Mouse (Mus musculus): Measurements from ENCODE around the gene Rps28.

The Rps28 gene

DNA sequence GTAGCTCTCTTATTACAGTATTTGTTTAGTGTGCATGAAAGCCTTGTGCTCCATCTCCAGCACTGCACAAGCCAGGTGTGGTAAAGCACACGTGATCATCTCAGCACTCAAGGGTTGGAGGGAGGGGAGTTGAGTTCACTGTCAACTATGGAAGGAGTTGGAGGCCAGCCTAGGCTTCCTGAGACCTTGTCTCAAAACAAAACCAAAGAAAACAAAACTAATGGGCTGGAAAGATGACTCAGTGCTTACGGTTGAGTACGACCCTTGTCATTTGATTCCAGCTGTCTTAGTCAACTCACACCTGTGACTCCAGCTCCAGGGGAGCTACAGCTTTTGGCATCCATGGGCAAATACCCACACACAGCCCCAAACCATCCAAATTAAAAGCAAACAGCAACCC is 11.9 kb downstream of the Rps28 start:
- no peak for DNase-seq (ENCODE audit: low read depth, low spot score)

DNA sequence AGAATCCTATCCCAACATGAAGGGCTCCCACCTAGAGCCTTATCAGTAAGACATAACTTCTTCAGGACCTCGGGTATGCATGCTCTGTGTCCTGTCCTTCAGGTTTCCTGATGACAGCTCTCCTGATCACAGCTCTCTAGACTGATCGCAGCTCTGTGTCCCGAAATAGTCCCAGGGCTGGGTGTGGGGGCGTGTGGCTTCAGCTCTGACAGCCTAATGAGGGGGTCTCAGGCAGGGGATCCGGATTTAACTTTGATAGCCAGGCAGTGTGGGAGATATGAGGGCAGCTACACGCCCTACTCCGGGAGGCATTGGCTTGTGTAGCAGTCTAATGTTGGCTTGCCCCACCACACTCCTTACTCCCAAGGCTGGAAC is 13.2 kb downstream of the Rps28 start:
- no peak for DNase-seq (ENCODE audit: low read depth, low spot score)

DNA sequence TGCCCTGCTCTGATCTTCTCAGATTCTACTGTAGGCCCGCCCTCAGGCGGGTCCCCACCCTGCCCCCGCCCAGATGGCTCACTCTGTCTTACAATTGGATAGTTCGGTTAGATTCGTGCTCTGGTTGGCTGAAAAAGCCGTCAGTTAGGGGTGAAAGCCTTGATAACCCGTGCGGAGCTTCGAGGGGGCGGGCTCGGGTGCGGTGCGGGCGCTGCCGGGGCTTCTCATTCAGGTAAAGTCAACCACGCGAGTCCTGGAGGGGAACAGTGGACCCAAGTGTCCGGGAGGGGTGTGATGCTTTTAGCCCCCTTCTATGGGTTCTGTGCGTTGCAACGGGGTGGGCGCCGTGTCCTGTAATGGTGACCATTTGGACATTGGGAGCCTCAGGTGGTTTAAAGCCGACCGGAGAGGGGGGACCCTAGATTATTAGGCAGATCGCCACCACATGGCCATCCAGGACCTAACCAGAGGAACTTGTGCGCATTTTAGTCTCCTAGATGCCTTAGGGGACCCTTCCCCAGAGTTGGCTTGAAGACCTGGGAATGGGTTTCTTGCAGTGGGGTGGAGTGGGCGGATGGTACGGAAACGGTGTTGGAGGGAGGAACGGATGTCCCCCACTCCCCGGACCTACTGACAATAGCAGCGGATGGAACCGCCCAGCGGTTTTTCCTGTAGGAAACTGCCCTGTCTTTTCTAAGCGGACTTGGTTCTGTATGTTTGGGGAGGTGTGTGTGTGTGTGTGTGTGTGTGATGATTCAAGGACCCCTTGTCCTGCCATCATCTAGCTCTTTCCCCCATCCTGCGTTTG is 13.8 kb downstream of the Rps28 start, which contains the start of gene Kank3:
Kank3 (plus strand) TSS at position 186 of the 808 bp plus-strand sequence.
- peak; percentile 95 for DNase-seq (ENCODE audit: low read depth, low spot score)

DNA sequence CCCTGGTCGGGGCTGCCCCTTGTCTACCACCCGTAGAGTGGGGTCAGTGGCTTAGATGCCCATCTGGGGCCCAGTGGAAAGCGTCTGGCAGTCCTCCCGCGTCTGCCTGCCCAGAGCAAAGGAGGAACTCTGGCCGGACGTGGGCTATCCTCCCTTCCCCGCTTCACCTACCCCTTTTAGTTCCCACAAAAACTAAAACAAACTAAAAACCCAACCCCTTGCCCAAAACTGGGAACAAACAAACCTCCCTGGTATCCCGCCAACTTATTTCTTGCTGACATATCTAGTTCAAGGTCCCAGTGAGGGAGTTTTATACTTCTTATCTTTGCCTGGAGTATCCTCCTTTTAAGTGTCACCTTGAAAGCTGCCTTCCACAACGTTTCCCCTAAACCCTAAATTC is 16.2 kb downstream of the Rps28 start:
- no peak for DNase-seq (ENCODE audit: low read depth, low spot score)

DNA sequence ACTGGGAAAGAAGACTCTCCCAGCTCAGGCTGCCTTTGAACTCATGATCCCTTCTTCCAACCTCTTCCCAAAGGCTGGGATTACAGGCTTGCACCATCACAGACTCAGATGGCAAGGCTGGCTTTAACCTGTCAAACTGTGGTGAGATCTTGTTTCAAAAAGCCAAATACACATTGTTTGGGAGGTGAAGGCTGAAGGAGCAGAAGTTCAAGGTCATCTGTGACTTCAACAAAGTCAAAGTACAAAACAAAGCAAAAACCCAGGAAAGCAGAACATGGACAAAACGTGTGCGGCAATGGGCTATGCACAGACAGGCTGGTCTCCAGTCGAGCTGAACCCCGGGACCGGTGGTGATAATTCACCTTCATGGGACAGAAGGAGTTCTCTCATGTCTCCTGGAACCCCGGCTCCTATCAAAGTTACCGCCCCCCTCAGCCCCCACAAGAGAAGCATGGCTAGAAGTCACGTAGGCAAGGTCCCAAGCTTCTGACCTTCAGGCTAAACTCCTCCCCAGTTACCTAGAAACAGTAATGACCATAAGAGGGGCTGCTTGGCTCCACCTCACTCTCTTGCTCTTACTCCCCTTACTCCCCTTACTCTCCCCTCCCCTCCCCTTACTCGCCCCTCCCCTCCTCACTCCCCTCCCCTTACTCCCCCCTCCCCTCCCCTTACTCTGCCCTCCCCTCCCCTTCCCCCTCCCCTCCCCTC is 17.0 kb downstream of the Rps28 start:
- no peak for DNase-seq (ENCODE audit: low read depth, low spot score)

DNA sequence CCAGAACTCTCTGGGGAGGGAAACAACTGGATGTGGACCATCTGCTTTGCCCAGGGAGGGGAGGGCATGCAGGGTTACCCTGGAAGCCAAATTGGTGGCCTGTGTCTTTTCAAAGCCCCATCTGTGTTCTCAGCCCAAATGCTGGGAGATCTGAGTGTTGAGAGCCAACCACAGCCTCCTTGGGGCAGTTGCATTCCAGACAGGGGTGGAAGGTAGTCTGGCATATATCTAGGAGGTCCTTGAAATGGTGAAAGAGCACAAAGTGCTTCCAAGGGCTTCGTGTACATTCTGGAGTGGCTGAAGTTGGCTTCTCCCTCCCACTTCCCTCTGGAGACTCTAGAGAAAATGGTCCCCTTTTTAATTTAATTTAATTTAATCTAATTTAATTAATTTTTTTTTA is 19.6 kb downstream of the Rps28 start:
- no peak for DNase-seq (ENCODE audit: low read depth, low spot score)

DNA sequence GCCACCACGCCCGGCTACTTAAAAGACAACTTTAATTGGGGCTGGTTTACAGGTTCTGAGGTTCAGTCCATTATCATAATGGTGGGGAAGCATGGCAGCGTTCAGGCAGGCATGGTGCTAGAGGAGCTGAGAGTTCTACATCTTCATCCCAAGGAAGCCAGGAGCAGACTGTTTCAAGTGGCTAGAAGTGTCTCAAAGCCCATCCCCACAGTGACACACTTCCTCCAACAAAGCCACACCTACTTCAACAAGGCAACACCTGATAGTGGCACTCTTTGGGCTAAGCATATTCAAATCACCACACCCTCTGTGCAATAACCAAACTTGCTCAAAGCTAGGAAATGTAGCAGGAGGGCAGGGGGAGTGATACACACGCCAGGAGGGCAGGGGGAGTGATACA is 20.2 kb downstream of the Rps28 start:
- DNase-seq (ENCODE audit: low read depth, low spot score): no peak

DNA sequence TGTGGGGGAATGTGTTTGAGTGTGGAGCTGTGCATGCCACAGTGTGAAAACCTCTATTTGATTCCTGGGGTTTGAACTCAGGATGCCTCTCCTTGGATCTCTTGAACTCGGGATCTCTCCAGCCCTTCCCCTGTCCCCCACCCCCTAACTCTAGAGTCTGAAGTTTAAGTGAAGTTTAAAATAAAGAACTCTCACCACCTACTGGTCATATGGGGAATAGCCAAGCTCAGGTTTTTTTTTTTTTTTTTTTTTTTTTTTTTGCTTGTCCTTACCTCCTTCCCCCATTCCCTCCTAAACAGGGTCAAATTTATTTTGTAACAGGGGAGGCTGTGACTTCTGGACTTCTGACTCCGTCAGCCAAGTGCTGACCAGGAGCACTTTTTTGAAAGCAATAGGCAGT is 22.1 kb downstream of the Rps28 start:
- no peak for DNase-seq (ENCODE audit: low read depth, low spot score)

DNA sequence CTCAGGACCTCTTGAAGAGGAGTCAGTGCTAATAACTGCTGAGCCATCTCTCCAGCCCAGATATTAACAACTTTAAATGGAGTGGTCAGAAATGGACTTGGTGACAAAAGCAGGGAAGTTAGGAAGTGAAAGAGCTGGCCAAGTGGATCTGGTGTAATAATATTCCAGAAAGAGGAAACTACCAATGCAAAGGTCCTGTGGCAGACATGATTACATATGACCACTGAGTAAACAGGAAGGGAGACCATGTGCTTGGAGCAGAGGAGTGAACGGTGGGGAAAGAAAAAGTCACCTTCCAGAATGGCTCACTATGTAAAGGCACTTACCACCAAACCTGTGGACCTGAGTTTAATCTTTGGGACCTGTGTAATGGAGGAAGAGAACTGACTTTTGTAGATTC is 25.1 kb downstream of the Rps28 start:
- no peak for DNase-seq (ENCODE audit: low read depth, low spot score)

DNA sequence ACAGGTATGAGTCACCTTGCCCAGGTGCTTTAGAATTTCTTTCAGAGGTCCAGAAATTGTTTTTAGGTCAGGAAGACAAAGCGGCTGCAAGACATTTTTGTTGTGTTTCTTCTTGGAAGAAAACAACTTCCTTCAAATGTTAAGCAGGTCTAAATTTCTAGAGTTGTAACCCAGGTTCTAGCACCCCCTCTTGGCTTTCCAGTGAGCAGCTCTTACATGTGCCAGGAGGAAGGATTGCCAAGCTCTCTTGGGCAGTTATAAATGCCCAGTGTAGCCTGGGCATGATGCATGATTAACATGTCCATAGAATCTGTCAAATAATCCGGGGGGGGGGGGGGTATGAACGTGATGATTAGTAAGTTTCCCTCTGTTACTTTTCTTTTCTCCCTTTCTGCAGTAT is 26.1 kb downstream of the Rps28 start:
- DNase-seq (ENCODE audit: low read depth, low spot score): no peak

DNA sequence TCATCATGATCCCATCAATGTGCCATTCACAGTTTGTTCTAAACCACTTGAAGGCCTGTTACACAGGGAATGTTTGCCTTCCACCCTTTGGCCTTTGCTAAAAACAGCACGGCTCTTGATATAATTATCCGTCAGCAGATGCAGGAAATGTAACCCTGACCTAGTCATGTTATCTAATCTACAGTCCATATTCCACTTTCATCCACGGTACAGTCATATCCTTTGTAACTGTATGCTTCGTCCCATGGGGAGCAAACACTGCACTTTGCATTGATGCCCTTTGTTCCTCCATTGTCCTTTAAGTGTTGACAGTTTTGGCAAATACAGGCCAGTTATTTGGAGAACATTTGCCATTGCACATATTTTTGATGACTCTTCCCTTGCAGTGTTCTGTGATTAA is 35.6 kb downstream of the Rps28 start:
- DNase-seq (ENCODE audit: low read depth, low spot score): no peak

DNA sequence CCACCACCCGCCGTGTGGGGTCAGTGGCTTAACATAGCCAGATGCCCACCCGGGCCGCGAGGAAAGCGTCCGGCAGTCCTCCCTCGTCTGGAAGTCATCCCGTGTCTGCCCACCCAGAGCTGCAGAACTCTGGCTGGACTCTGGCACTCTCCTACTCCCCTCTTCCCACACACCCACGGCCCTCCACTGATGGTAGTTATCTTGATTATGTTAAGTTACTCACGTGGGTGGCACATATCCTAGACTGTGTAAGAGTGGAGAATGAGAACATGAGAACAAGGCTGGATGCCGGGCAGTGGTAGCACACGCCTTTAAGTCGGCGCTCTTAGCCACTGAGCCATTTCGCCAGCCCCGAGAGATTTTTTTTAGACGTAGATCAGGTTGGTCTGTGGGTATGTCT is 38.0 kb downstream of the Rps28 start:
- no peak for DNase-seq (ENCODE audit: low read depth, low spot score)

DNA sequence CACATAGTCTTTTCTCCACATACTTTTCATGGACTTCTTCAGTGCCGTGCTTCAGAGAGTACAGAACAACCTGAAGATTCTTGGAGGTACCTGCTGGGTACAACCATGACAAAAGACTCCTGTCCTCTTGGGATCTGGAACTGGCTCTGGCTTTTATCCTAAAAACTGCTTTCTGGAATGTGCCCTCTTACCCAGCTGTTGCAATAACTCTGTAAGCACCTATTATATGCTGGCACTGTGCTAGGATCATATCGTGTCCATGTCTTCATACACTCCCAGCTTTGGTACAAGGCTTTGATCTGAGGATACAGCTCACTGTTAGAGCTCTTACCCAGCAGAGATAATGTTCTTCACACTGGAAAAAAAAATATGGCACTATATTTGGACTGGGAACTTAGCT is 39.4 kb downstream of the Rps28 start:
- DNase-seq (ENCODE audit: low read depth, low spot score): no peak

DNA sequence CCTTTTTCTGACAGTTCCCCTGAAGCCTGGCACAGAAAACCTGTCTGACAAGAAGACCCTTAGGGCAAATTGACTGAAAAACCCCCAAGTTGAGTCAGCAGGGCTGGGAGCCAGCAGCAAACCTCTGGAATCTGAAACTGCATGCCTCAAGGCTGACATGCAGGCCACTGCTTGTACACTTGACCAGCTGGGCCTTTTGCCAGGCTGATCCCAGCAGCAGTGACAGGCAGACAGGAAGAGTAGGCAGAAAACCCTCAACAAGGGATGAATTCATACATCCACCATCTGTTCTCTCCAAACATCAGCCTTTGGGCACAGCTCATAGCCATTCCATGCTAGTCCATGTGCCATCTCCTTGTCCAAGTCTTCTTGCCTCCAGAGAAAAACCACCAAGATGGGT is 41.0 kb downstream of the Rps28 start:
- DNase-seq (ENCODE audit: low read depth, low spot score): peak; percentile 41

DNA sequence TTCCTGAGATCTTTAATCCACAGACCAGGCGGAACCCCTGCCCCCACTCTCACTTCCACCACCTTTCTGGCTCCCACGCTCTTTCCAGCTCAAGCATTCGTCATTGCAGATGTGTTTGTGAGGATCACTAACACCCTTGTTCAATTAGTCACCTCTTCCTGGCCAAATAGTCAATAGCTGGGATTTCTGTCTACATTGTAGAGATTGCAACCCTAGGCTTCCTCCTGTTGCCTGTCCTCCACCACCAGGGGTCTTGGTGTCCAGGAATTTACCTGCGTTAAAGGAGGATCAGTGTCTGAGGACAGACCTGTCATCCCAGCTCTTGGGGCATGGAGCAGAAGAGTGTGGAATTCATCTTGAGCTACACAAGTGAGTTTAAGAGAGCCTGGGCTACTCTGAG is 42.3 kb downstream of the Rps28 start:
- no peak for DNase-seq (ENCODE audit: low read depth, low spot score)

DNA sequence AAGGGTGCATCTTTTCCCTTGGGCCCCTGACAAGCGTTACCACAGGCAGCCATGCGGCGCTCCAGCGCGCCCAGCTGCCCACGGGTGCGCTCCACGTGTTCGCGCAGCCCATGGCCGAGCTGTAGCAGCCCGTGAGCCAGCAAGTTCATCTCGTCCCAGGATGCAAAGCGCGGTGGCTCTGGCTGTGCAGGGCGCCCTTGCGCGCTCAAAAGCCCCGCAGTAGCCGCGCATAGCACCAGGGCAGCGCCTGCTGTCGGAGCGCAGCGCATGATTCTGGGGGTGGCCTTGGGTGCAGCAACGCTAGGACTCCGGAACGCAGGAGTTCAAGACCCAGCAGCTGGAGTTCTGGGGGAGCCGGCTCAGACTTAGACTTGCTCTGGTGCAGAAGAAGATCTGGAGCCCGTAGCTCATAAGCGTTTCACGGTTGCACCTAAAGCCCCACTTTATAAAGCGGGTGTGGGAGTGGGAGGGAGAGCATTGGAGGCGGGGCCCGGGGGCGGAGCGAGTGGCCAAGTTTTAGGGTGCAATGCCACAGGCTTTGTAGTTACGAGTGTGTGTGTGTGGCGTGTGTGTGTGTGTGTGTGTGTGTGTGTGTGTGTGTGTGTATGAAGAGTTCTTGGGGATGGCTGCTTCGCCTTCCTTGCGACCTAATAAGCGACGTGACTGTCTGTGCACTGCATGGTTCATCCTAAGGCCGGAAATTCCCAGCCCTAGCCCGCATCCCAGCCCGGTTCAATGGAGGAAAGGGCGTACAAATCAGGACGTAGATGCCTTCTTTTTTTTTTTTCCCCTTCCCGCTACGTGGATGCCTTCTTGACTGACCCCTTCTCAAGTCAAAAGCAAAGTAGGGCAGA is 43.0 kb downstream of the Rps28 start, which contains the start of gene Angptl4:
Angptl4 (minus strand) TSS at position 707 of the 854 bp plus-strand sequence.
- DNase-seq (ENCODE audit: low read depth, low spot score): peak; percentile 59

DNA sequence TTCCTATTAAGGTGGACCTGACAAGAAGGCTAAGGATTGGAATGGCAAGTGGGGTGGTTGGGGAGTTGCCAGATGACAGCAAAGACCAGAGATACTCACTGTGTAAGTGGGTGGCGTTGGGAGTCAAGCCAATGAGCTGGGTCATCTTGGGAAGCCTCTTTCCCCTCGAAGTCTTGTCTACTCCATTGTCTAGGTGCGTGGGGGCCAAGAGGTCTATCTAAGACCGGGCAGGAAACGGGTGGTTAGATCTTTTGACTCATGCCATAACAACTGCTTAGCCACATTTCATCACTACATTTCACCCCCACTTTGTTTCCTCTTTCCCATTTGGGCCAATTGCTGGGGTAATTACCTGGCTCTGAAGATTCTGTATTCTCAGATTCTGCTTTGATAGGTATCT is 43.9 kb downstream of the Rps28 start:
- no peak for DNase-seq (ENCODE audit: low read depth, low spot score)

DNA sequence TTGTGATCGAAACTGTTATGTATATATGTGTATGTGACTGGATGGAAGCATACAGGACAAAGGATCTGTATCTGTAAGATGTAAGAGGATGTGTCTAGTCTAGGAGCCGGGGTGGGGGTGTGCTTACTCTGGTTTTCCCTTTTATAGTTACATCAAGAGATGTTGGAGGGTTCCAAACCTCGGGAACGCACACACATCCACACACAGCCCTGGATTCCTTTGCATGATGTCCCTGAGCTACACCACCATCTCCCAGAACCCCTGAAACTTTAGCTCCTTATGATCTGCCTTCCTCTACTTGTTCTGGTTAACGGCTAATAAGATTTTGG is 44.4 kb downstream of the Rps28 start:
- no peak for DNase-seq (ENCODE audit: low read depth, low spot score)

DNA sequence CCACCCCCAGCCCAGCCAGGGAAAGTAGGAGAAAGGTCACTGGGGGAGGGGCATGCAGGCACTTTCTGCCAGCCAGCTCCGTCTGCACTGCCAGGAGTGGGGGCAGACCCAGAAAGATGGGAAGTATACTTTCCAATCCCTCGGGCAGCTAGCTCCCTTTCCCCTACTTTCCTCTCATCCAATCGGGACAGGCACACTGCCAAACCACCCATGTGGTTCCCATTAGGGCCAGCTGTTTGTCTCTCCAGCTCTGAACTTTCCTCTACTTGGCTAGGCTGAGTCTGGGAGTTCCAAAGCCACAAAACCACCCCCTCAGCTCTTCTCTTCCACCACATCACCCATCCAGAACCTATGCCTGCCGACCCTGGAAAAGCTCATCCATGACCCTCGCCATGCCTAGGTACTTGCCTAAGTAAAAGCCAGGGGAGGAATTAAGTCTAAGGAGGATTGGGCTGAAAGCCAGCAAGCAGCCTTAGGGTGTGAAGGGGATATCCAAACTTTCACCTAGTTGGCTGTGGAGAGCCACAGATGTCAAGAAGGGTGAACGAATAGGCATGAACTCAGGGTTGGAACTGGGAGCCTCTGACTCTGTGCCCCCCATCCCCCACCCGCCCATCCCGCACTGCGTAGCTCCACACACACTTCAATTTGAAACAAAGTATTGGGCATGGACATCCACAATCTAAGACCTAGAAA is 44.9 kb downstream of the Rps28 start:
- peak; percentile 94 for DNase-seq (ENCODE audit: low read depth, low spot score)

DNA sequence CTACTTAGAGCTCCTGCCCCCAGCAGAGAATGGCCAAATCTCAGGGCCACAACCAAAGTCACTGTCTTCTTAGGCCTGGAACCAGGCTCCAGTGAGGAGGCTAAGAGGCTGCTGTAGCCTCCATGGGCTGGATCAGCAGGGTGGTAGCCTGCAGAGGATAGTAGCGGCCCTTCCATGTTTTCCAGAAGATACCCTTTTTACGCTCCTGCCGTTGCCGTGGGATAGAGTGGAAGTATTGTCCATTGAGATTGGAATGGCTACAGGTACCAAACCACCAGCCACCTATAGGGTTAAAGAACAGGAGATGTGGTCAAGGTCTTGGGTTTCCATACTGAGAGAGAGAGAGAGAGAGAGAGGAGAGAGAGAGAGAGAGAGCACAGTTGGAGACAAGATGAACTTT is 49.1 kb downstream of the Rps28 start:
- DNase-seq (ENCODE audit: low read depth, low spot score): no peak

DNA sequence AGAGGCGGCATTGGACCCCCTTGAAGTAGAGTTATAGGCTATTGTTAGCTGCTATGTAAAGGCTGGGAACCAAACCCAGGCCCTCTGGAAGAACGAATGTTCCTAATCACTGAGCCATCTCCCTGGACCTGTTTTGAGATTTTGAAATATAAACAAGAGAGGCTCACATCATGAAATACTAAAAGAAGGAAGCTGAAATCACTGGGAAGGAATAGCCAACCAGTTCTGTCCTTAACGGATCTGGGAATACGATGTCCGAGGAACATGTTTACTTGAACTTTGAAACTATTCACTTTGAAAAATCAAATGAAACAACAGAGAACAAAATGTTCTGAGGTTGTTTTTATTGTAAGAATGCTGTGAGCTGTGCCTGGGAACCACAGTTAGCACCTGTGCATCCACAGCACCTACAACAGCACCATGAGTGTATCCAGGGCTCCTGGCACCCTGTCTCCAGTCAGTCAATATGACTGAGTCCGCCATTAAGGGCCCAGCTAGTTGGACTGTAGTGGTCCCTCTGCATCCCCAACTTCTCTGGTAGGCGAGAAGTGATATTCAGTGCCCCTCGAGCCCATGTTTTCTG is 49.7 kb downstream of the Rps28 start:
- DNase-seq (ENCODE audit: low read depth, low spot score): no peak

Measured in forelimb bud, embryonic 11.5 days (tissue).